Mouse (Mus musculus) ES-E14 (cell line): Measurements from ENCODE around the gene 1110008P14Rik.

Experiments
- CHD2 ChIP-seq: IDR thresholded peaks from 2 replicates; pipeline ENCODE4 v1.6.1; 2014; ENCODE audit warnings: mild to moderate bottlenecking, low read depth, low read length, inconsistent platforms
- HCFC1 ChIP-seq: IDR thresholded peaks from 2 replicates; pipeline ENCODE4 v1.6.1; 2012; ENCODE audit warnings: low read length, inconsistent platforms, borderline replicate concordance; ENCODE audit not compliant: insufficient read depth
- MAFK ChIP-seq: IDR thresholded peaks from 2 replicates; pipeline ENCODE4 v1.6.1; 2014; ENCODE audit warnings: mild to moderate bottlenecking, low read depth, low read length, inconsistent platforms; ENCODE audit not compliant: insufficient read depth
- ZC3H11A ChIP-seq: IDR thresholded peaks from 2 replicates; pipeline ENCODE4 v1.6.1; 2012; ENCODE audit warnings: low read depth, mild to moderate bottlenecking, inconsistent platforms, low read length, borderline replicate concordance
- ZNF384 ChIP-seq: IDR thresholded peaks from 2 replicates; pipeline ENCODE4 v1.6.1; 2012; ENCODE audit warnings: low read depth, low read length, inconsistent platforms

DNA sequence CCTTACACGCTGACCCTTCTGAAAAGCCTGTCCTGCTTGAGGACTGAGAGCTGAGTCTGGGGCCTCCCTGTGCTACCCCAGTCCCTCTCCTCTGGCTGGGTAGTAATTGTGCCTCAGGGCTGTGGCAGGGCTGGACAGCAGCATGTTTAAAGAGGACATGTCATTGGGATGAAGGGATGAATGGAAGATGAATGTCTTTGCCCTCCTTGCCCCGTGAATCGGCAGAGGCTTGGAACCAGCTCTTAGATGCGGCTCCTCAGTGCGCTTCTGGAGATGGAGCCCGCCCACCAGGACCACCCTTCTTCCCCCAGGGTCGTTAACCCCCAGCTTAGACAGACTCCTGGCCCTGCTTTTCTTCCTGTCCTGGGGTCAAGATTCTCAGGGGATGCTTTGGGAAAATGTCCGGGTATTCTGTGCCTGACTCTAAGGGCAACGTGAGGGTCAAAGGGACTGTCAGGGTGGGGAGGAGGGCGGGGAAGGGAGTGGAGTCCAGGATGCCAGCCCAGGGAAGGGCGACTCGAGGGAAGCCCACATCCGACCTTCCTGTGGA is 52.8 kb downstream of the 1110008P14Rik start:
- no peak for TF ChIP-seq MAFK
- no peak for TF ChIP-seq ZNF384
- TF ChIP-seq HCFC1: no peak
- no peak for TF ChIP-seq CHD2
- no peak for TF ChIP-seq ZC3H11A
